ENCODE assay signal across 1 mouse cellular context in genomic region chr4:63147268-63147667, GRCm38 (mm10).
TF ChIP-seq lines count a peak whose summit lies in the region.

No protein-coding gene starts in this region.

TF ChIP-seq in MEL, 35 proteins besides CTCF, POLR2A, EP300 and RAD21 (continued from another document):
- TF ChIP-seq USF2 (IDR thresholded peaks at IDR 0.05; ENCODE audit: borderline replicate concordance in 1 of 2, insufficient read depth in 1 of 2, low read depth in 1 of 2, low read length in 2 of 2) (no peak), MYC (IDR thresholded peaks at IDR 0.05; ENCODE audit: low read depth, low read length) (no peak), MAZ (IDR thresholded peaks at IDR 0.05; ENCODE audit: low read depth, low read length) (no peak), TBP (IDR thresholded peaks at IDR 0.05; ENCODE audit: low read depth, low read length) (no peak), E2F4 (IDR thresholded peaks at IDR 0.05; ENCODE audit: borderline replicate concordance, low read depth, low read length) (no peak), GABPA (IDR thresholded peaks at IDR 0.05; ENCODE audit: low read depth, low read length) (no peak), USF1 (IDR thresholded peaks at IDR 0.05; ENCODE audit: low read depth, low read length) (no peak), RCOR1 (IDR thresholded peaks at IDR 0.05; ENCODE audit: low read depth, low read length) (no peak), MYB (IDR thresholded peaks at IDR 0.05; ENCODE audit: low read depth, low read length) (no peak), NRF1 (IDR thresholded peaks at IDR 0.05; ENCODE audit: insufficient read depth, low read depth, low read length, poor library complexity, severe bottlenecking) (no peak)
